Mouse (Mus musculus) urinary bladder, adult 2 months (tissue): ENCODE results near the gene Nek4. TPM values are rescaled to one million over a fixed set of nuclear protein-coding genes. Genes with fewer than 3 reads are reported as not detected.
A peak's percentile ranks its signal among the peaks of the same experiment; 100 is the strongest.

Experiments
- DNase-seq: peaks from one replicate; pipeline ENCODE4 v3.0.0; 2022; ENCODE audit warnings: low spot score
- polyA plus RNA-seq: library from polyadenylated mRNA; depleted of rRNA; stranded (reverse); fragments of >200 nt; gene quantifications from 2 replicates; pipeline ENCODE4 v1.2.3, GENCODE M21; 2012; rRNA removed

Nek4 gene
- 6.7 and 7.1 TPM in 2 replicates for polyA plus RNA-seq

DNA sequence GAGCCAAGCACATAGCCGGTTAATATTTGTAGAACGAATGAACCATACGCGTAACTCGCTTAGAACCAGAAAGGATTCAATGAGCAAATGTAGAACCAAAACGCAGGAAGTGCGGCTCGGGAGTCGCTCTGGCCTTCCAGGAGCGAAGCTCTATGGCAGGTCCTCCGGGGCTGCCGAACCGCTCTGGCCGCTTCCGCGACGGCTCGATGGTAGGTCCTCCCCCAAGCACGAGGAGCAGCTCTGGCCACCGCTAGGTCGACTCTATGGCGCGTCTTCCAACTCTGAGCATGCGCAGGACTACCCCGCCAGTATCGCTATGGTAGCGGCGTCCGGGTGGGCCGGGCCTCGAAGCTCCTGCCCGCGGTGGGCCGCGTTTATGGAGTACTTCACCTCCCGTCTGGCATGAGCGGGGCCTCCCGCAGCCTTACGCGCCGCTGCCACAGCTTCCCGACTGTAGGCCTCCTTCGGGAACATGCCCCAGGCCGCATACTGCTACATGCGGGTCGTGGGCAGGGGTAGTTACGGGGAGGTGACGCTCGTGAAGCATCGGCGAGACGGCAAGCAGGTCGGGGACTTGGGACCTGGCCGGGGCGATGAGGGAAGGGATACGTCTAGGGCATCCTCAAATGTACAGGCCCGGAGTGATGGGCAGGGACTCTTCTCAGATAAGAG, at the start of gene Nek4:
TSS of gene Nek4 (plus strand) at position 224 of the 672 bp plus-strand sequence.
- peak; percentile 86 for DNase-seq

DNA sequence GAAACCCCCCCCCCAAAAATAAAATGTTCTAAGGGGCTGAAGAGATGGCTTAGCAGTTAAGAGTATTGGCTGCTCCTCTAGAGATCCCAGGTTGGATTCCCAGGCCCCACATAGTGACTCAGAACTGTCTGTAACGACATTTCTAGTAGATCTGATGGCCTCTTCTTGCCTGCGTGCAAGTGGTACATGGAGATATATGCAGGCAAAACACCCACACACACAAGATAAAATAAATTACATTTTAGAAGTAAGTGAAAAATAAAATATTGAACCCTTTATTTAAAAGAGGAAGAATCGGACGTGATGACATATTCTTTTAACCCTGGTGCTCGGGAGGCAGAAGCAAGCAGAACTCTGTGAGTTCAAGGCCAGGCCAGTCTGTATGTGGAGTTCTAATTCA, 48.5 kb upstream of the Nek4 start:
- no peak for DNase-seq

- no peak for DNase-seq
These were observed 48.1 kb upstream of the Nek4 start for GRCm38 (mm10) chr14:30903036-30903435.

DNA sequence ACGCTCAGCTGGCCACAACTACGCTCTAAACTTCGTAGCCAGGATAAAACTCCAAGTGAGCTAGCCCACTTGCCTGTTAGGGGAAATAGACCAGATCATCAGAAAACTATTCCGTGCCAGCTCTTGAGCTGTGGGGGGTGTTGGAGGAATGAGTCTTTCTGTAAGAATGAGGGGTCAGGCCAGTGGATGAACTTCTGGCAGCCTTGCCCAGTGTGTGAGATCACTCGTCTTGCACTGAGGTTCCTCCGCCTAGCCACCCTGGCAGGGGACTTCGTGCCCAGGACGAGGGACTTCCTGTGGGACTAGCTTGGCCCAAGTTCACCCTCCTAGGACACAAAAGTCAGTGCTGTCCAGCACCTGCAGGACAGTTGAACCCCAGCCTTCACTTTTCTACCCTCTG, 46.9 kb upstream of the Nek4 start:
- DNase-seq: no peak

DNA sequence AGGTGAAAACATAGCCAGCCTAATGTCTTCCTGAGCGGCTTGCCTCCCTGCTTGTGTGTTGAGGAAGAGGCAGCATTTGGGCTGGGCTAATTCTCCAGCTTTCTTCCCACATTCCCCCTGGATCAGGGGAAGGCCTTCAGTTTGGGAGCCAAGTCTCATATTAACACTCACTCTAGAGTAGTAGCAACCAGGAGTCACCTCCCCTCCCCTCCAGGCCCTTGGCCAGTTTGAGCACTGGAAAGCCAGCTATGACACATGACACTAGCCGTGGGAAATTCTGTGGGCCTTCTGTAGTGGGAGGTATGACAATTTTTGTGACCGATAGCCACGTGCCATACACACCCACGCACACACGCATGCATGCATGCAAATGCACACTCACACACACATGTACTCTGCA, 45.2 kb upstream of the Nek4 start:
- DNase-seq: no peak

- no peak for DNase-seq
These were observed 43.3 kb upstream of the Nek4 start for GRCm38 (mm10) chr14:30907814-30908265.

GRCm38 (mm10) chr14:30911141-30911540, 40.0 kb upstream of the Nek4 start:
- no peak for DNase-seq

DNA sequence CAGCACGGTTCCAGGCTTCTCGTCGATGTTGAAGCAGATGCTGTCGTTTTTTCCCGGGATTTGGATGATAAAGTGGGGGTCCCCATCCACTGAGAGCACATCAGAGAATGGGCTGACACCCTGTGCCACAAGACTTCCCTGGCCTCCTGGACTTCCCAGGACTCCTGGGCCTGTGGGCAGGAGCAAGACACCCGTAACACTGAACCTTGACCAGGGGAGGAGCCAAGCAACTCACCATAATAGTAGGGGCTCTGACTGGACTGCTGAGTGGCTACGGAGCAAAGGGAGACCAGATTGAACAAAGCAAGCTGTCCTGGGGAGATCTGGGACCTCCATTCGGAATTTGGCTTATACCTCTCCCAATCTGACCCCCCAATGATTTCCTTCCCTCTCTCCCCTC, 38.5 kb upstream of the Nek4 start:
- DNase-seq: no peak

DNA sequence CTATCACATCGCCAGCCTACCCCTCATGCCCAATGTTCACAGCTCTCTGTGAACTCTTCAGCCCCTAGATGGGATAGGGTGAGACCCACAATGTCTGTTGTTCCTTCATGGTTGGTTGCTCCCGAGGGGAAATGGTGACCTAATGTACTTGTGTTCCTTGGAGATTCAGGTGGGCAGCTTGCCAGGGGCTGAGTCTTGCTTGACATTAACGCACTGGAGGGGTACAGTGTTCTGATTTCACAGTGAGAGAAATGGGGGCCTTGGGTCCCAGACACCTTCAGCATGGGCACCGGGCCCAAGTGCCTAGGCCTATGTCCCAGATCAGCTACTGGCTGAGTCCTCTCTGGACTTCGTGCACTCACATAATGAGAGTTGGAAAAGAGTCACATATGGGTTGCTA, 37.8 kb upstream of the Nek4 start:
- no peak for DNase-seq

DNA sequence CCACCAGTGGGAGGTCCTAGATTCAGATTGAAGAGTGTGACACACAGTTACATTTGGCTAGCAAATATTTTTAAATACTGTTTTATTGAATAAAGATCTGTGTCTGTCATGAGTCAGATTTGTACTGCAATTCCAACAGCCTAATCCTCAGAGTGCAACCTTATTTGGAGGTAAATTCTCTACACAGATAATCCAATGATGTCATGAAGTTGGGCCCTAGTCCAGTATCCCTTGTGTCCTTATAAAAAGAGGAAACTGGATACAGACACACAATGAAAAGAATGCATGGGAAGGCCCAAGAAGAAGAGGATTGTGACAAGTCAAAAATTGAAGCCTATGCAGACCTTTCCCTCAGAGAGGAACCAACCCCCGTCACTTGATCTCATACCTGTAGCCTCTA, 34.7 kb upstream of the Nek4 start:
- DNase-seq: no peak

- DNase-seq: no peak
These were observed 29.0 kb upstream of the Nek4 start for GRCm38 (mm10) chr14:30922053-30922670.

DNA sequence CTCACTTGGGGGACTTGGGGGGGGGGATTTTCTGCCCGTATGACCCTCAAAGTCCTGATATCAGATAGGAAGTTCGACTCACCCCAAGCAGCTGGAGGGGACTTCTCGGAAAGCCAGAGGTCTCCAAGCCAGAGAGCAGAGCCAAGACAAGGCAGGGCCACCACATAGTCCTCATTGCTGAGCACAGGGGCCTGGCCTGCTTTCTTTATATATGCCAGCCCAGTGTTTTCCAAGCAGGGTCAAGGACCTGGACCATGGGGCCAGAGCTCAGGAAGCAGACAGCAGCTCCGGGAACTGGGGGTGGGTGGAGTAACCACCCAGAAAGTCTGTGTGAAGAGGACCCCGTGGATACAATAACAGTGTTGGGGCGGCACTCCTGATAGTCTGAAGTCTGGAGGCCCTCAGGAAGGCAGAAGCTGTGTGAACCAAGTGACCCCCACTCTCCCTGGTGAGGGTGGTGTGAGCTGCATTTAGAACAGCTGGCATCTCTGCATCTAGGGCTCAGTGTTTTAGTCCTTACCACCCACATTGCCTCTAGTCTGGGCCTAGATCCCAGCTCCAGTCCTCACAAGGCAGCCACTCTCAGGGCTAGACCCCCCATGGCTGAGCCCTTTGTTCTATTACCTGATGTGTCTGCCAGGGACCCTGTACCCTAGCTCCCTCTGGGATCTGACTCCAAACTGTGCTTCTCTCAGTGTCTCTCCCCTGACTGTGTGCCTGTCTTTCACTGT, 27.6 kb upstream of the Nek4 start, which contains the start of gene Itih3:
TSS of gene Itih3 (minus strand) at position 386 of the 731 bp plus-strand sequence.
- no peak for DNase-seq

GRCm38 (mm10) chr14:30925492-30925891, 25.7 kb upstream of the Nek4 start:
- DNase-seq: no peak

DNA sequence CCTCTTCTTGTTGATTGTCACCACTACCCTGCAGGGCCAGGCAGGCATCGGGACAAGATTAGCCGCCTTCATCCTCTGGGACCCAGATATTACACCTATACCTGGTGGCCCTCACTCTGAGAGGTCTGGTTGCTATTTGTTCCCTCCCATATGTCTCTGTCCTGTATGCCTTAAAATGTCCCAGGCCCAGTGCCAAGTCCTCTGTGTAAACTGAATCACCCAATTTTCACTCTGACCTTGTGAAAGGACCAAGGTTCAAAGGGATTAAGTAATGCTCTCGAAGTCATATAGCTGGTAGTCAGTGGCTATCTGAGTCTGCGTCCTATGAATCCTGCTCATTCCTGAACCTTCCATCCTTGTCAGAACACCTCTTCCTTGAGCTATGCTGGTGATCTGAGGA, 20.8 kb upstream of the Nek4 start:
- no peak for DNase-seq

- DNase-seq: no peak
These were observed 17.8 kb upstream of the Nek4 start for GRCm38 (mm10) chr14:30933351-30933750.

DNA sequence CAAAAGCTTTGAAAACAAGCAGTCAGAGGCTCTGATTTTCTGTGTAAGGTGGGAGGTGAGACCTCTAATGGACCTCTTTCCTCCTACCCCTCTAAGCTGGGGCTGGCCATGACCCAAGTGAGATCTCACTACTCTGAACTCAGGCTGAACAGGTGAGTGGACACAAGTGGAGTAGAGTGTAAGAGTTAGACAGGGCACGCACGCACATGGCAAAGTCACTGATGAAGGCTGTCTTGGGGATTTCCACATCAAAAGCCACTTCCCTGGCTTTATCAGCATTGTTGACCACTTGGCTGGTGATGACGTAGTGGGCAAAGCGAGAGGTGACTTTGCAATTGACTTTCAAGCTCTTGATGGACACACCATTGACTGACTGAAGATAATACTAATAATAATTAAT, 8.9 kb upstream of the Nek4 start:
- DNase-seq: no peak

DNA sequence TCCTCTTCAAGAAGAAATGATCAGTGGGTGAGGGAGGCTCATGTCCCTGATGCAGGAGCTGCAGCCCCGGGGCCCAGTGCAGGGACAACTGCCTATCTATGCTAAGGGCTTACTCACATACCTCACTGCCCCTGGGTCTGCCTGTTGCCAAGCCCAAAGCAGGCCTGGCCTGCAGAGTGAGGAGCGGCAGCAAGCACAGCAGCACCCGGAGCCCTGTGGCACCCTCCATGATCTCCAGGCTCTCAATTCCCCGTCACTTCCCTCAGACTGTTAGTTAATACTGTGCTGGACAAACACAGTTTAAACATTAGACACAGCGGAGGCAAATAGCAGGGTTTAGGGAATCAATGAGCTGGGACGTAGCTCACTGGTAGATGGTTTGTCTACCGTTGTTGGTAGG, 8.1 kb upstream of the Nek4 start, which contains the start of gene Itih1:
TSS of gene Itih1 (minus strand) at position 252 of the 400 bp plus-strand sequence.
- no peak for DNase-seq

DNA sequence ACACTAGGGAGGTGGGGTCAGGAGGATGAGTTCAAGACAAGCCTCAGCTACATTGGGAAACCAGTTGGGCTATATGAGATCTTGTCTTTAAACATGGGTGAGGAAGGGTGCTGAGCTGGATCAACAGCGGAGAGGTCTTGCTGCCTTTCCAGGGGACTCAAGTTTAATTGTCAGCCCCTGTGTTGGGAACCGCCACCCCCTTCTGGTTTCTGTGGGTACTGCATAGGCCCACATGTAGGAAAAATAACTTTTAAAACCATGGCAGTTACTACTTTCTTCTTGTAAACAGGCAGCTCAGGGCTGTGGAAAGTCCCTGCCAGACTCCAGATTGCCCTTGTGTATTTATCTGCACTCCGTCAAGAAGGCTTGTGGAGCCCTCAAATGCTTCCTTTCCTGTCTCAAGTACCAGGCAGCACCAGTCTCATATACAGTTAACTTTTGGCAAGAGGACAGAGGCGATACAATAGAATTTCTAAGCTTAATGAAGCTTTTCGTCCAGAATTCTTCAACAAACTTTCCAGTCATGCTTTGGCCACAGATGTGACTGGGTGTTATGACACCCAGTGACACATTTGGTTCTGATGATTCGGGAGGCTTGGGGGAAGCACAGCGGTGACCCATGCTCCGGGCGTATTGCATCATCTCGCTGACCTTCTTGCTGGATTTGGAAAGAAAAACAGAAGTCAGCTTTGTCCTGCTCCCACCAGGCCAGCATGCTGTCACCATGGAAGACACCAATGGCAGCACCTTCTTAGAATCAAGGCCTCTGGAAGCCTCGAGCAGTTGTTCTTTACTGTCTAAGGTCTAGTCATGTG, 7.1 kb upstream of the Nek4 start:
- no peak for DNase-seq

DNA sequence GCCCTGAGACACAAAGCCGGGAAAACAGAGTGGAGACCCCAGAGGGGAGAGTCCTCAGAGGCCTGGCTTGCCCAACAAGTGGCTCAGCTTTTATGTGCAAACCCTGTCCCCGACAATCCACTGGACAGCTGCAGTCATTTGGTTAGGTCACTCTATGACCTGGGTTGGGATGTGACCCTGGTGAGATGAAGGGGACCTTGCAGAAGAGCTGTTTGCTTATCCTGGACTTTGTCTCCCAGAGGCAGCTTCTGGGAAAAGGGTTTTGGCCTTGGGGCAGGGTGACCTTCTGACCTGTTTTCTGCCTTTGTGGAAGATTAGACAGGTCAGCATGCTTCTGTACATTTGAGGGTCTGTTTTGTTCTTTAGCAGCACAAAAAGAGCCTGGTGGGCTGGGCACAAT, 6.4 kb upstream of the Nek4 start:
- no peak for DNase-seq

DNA sequence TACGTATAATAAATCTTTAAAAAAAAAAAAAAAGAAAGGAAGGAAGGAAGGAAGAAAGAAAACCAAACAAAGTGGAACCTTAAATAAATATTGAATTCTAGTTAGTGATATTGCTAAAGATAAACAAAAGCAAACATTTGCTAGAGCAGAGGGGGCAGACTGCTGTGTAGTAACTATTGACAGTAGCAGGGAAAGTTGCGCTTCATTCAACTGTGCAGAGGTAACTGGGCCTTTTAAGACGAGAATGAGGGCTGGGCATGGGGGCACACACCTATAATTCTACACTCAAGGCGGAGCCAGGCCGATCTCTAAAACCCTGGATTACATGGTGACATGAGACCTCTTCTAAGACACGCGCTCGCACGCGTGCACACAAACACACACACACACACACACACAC, 1.2 kb upstream of the Nek4 start:
- DNase-seq: no peak

DNA sequence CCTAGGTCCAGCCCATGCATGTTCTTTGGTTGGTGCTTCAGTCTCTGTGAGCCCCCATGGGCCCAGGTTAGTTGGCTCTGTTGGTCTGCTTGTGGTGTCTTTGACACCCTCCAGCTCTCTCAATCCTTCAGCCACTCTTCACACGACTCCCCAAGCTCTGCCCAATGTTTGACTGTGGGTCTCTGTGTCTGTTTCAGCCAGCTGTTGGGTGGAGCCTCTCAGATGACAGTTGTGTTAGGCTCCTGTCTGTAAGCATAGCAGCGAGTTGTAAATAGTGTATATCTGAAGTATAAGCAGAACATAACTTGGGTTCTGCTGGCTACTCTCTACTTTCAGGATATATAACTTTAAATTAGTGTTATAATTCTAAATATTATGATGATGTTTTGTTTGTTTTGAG, 7.3 kb downstream of the Nek4 start:
- DNase-seq: no peak

DNA sequence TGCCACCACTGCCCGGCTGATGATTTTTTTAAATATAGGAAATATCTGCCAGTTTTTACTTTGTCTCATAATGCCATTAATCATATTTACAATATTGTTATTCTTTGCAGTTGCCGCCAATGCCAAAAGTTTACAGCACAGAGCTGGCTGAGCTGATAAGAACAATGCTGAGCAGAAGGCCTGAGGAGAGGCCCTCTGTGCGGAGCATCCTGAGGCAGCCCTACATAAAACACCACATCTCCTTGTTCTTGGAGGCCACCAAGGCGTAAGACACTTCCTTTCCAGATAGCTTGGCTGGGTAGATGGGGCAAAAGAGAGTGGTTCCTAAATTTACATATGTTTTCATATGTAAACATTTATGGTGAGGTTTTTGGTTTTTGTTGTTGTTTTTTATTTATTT, 7.9 kb downstream of the Nek4 start:
- no peak for DNase-seq
